Mouse (Mus musculus) lung, postnatal 0 days (tissue): ENCODE measurements around the gene Hes7.

Experiments used
- CTCF ChIP-seq: IDR thresholded peaks from 2 replicates; pipeline ENCODE4 v1.5.1; 2016; ENCODE audit warnings: antibody characterized with exemption, mild to moderate bottlenecking
- EP300 ChIP-seq: IDR thresholded peaks from 2 replicates; pipeline ENCODE4 v1.6.1; 2016; ENCODE audit warnings: antibody characterized with exemption, mild to moderate bottlenecking, control low read depth

- no peak for TF ChIP-seq CTCF
- TF ChIP-seq EP300: no peak
These were observed 22.0 kb upstream of the Hes7 start for GRCm38 (mm10) chr11:69098039-69098761.
